Mouse (Mus musculus): ENCODE results near the gene Sorbs1. TPM values are rescaled to one million over a fixed set of nuclear protein-coding genes. Genes with fewer than 3 reads are reported as not detected.

Gene Sorbs1
- total and polyA plus RNA-seq, 3 experiments = 2.1 to 6.2 (median 3.6) TPM

- dilution Hi-C loops (cut with MboI; ENCODE audit: extremely low pct_ligation_motif_present, extremely low pct_unique_long_range_greater_than_20kb, low sequenced_read_pairs) = no loop called here
- no peak overlapping the region for H3K9ac ChIP-seq (ENCODE audit: insufficient read depth, low read depth)
- no peaks in the 10 kb centered on the region for H3K4me1 ChIP-seq (ENCODE audit: control insufficient read depth in 1 of 2, insufficient read depth in 2 of 2)
- in situ Hi-C loops (cut with MboI; ENCODE audit: low pct_ligation_motif_present, low pct_unique_long_range_greater_than_20kb, low sequenced_read_pairs) = no loop called here
- DNase-seq (ENCODE audit: extremely low read depth) = no peak
- no peak overlapping the region for H3K4me3 ChIP-seq (replicated peaks in 1 of 3; ENCODE audit: low read depth in 2 of 3, low read length in 2 of 3, poor library complexity in 1 of 3)
- H3K36me3 ChIP-seq (replicated peaks in 1 of 2; ENCODE audit: control insufficient read depth in 1 of 2, insufficient read depth in 1 of 2, low read length in 1 of 2) = peaks cover 0 to under 1% of the 10 kb centered on the region in 2 experiments
- no peaks in the 10 kb centered on the region for H3K27me3 ChIP-seq (replicated peaks)
- no peak overlapping the region for H3K27ac ChIP-seq (ENCODE audit: insufficient read depth, low read depth)
- TF ChIP-seq EP300 (IDR thresholded peaks at IDR 0.05; ENCODE audit: low read length) = no peak
- TF ChIP-seq MXI1 (IDR thresholded peaks at IDR 0.05; ENCODE audit: low read depth, low read length) = no peak
- TF ChIP-seq NRF1 (IDR thresholded peaks at IDR 0.05; ENCODE audit: low read depth, low read length) = no peak
- TF ChIP-seq PAX5 (IDR thresholded peaks at IDR 0.05; ENCODE audit: low read length) = no peak
- no peak for TF ChIP-seq USF2 (conservative IDR thresholded peaks at IDR 0.05; ENCODE audit: low read depth, low read length)
- TF ChIP-seq JUN (IDR thresholded peaks at IDR 0.05; ENCODE audit: insufficient read depth, low read depth, low read length) = no peak
- no peak for TF ChIP-seq MEF2A (IDR thresholded peaks at IDR 0.05; ENCODE audit: borderline replicate concordance, low read depth, low read length)
- no peak for TF ChIP-seq BHLHE40 (IDR thresholded peaks at IDR 0.05; ENCODE audit: low read depth, low read length)
- TF ChIP-seq NELFE (IDR thresholded peaks at IDR 0.05; ENCODE audit: low read depth, low read length) = no peak
- no peak for TF ChIP-seq POLR2A (IDR thresholded peaks at IDR 0.05; ENCODE audit: low read depth, low read length)
- no peak for TF ChIP-seq TCF12 (IDR thresholded peaks at IDR 0.05; ENCODE audit: low read depth, low read length)
- TF ChIP-seq ZKSCAN1 (IDR thresholded peaks at IDR 0.05; ENCODE audit: borderline replicate concordance, low read depth, low read length) = no peak
- TF ChIP-seq SIN3A (IDR thresholded peaks at IDR 0.05; ENCODE audit: low read length) = no peak
- TF ChIP-seq ZNF384 (IDR thresholded peaks at IDR 0.05; ENCODE audit: low read depth, low read length) = no peak
- TF ChIP-seq UBTF (IDR thresholded peaks at IDR 0.05; ENCODE audit: low read depth, low read length) = no peak
- no peak for TF ChIP-seq ETS1 (conservative IDR thresholded peaks at IDR 0.05; ENCODE audit: low read depth, low read length)
- H3K79me2 ChIP-seq (replicated peaks; ENCODE audit: control insufficient read depth, extremely low read depth, insufficient read depth, poor library complexity, severe bottlenecking) = no peaks in the 10 kb centered on the region
- H3K9me3 ChIP-seq (replicated peaks; ENCODE audit: low read length) = no peaks in the 10 kb centered on the region
- H3K4me2 ChIP-seq (ENCODE audit: insufficient read depth, low read depth, poor library complexity, severe bottlenecking) = no peak overlapping the region
Observed at GRCm38 (mm10) chr19:40458806-40459205, 54.8 kb downstream of the Sorbs1 start.

- H3K79me2 ChIP-seq (replicated peaks; ENCODE audit: control insufficient read depth, extremely low read depth, insufficient read depth, poor library complexity, severe bottlenecking) = no peaks in the 10 kb centered on the region
- no peak overlapping the region for H3K9ac ChIP-seq (ENCODE audit: insufficient read depth, low read depth)
- no peaks in the 10 kb centered on the region for H3K4me1 ChIP-seq (ENCODE audit: control insufficient read depth in 1 of 2, insufficient read depth in 2 of 2)
- no peak overlapping the region for H3K4me2 ChIP-seq (ENCODE audit: insufficient read depth, low read depth, poor library complexity, severe bottlenecking)
- H3K27ac ChIP-seq (ENCODE audit: insufficient read depth, low read depth) = no peak overlapping the region
- dilution Hi-C loops (cut with MboI; ENCODE audit: extremely low pct_ligation_motif_present, extremely low pct_unique_long_range_greater_than_20kb, low sequenced_read_pairs) (no loop called here), in situ Hi-C loops (cut with MboI; ENCODE audit: low pct_ligation_motif_present, low pct_unique_long_range_greater_than_20kb, low sequenced_read_pairs) (no loop called here)
- no peak for TF ChIP-seq TBP (conservative IDR thresholded peaks at IDR 0.05; ENCODE audit: low read depth, low read length)
- TF ChIP-seq USF1 (IDR thresholded peaks at IDR 0.05; ENCODE audit: low read depth, low read length) = no peak
- TF ChIP-seq UBTF (IDR thresholded peaks at IDR 0.05; ENCODE audit: low read depth, low read length) = no peak
- TF ChIP-seq NELFE (IDR thresholded peaks at IDR 0.05; ENCODE audit: low read depth, low read length) = no peak
- no peak overlapping the region for H3K4me3 ChIP-seq (replicated peaks in 1 of 3; ENCODE audit: low read depth in 2 of 3, low read length in 2 of 3, poor library complexity in 1 of 3)
- H3K9me3 ChIP-seq (replicated peaks; ENCODE audit: low read length) = no peaks in the 10 kb centered on the region
- no peak for DNase-seq (ENCODE audit: extremely low read depth)
- H3K36me3 ChIP-seq (replicated peaks in 1 of 2; ENCODE audit: control insufficient read depth in 1 of 2, insufficient read depth in 1 of 2, low read length in 1 of 2) = peaks cover 0 to 2% of the 10 kb centered on the region in 2 experiments
- no peaks in the 10 kb centered on the region for H3K27me3 ChIP-seq (replicated peaks)
Observed at GRCm38 (mm10) chr19:40455248-40455647, 58.3 kb downstream of the Sorbs1 start.

All from CH12.LX (cell line).